Mouse (Mus musculus) hindbrain, embryonic 14.5 days (tissue): Measurements from ENCODE around the gene Sh3bgrl3. TPM values are rescaled to one million over a fixed set of nuclear protein-coding genes. Genes with fewer than 3 reads are reported as not detected.
A peak's percentile ranks its signal among the peaks of the same experiment; 100 is the strongest.

Experiments
- ATAC-seq: fragments of 200-750 bp; cut with Nextera tagmentation; 2 replicates; pipeline ENCODE4 v1.8.0; 2017; ENCODE audit warnings: moderate number of reproducible peaks, mild to moderate bottlenecking, moderate TSS enrichment, moderate library complexity; ENCODE audit not compliant: low FRiP score
- DNase-seq: peaks from one replicate; pipeline ENCODE4 v3.0.0-alpha.2; 2015; ENCODE audit warnings: low spot score
- H3K27ac ChIP-seq: fragments of 300-500 bp; sonication (generic); 2 replicates; pipeline ENCODE4 v1.5.1; 2014; ENCODE audit warnings: mild to moderate bottlenecking, moderate library complexity
- H3K27me3 ChIP-seq: fragments of 300-500 bp; sonication (generic); 2 replicates; pipeline ENCODE4 v1.6.1; 2014; ENCODE audit warnings: mild to moderate bottlenecking, low read length, mixed read lengths; ENCODE audit not compliant: control insufficient read depth, insufficient read depth
- H3K36me3 ChIP-seq: fragments of 300-500 bp; sonication (generic); replicated peaks from 2 replicates; pipeline ENCODE4 v1.6.1; 2014; ENCODE audit not compliant: control insufficient read depth, insufficient read depth
- H3K4me1 ChIP-seq: fragments of 300-500 bp; sonication (generic); replicated peaks from 2 replicates; pipeline ENCODE4 v1.6.1; 2014; ENCODE audit warnings: antibody characterized with exemption, low read length, mixed read lengths; ENCODE audit not compliant: control insufficient read depth, insufficient read depth
- H3K4me2 ChIP-seq: fragments of 300-500 bp; sonication (generic); replicated peaks from 2 replicates; pipeline ENCODE4 v1.6.1; 2014; ENCODE audit warnings: mild to moderate bottlenecking, moderate library complexity
- H3K4me3 ChIP-seq: fragments of 300-500 bp; sonication (generic); replicated peaks from 2 replicates; pipeline ENCODE4 v1.5.1; 2014; ENCODE audit warnings: mild to moderate bottlenecking, low read length
- H3K9ac ChIP-seq: fragments of 300-500 bp; sonication (generic); 2 replicates; pipeline ENCODE4 v1.6.1; 2014
- H3K9me3 ChIP-seq: fragments of 300-500 bp; sonication (generic); 2 replicates; pipeline ENCODE4 v1.6.1; 2016; ENCODE audit warnings: low read length; ENCODE audit not compliant: control insufficient read depth
- WGBS: fragments of 180-500 bp; shearing (Covaris S2); extraction: QIAGEN DNeasy Blood & Tissue Kit; methylation state at CpG from one replicate; pipeline ENCODE4 v1.1.7; 2014; 5-methylcytosine and 5-hydroxymethylcytosine counted together
- polyA plus RNA-seq: library from polyadenylated mRNA; unstranded; fragments of >200 nt; fragmentation: Nextera tagmentation; extraction: Ambion mirVana; gene quantifications from 2 replicates; pipeline ENCODE4 v1.2.1, GENCODE M21; 2014

The Sh3bgrl3 gene
- polyA plus RNA-seq, 1 experiment from 2014 or later, result 442 TPM

GRCm38 (mm10) chr4:134092382-134093288, 36.0 kb downstream of the Sh3bgrl3 start:
- WGBS, result 74% methylated on average over 6 of the region's 6 CpGs
- DNase-seq, result no peak
- Histone ChIP-seq H3K4me2 (no peak overlapping the region), H3K4me3 (no peak overlapping the region), H3K9ac (no peak overlapping the region), H3K36me3 (no peaks in the 10 kb centered on the region), H3K27me3 (no peaks in the 10 kb centered on the region), H3K4me1 (no peaks in the 10 kb centered on the region), H3K9me3 (no peaks in the 10 kb centered on the region), H3K27ac (no peak overlapping the region)
- ATAC-seq, result no peak

- ATAC-seq (no peak), DNase-seq (no peak)
- Histone ChIP-seq H3K9me3 (no peaks in the 10 kb centered on the region), H3K9ac (no peak overlapping the region), H3K27me3 (no peaks in the 10 kb centered on the region), H3K36me3 (no peaks in the 10 kb centered on the region), H3K4me3 (no peak overlapping the region), H3K4me1 (no peaks in the 10 kb centered on the region), H3K27ac (no peak overlapping the region), H3K4me2 (no peak overlapping the region)
- 91% methylated on average over 6 of the region's 6 CpGs for WGBS
These were observed 37.4 kb downstream of the Sh3bgrl3 start for GRCm38 (mm10) chr4:134091225-134091529.

DNA sequence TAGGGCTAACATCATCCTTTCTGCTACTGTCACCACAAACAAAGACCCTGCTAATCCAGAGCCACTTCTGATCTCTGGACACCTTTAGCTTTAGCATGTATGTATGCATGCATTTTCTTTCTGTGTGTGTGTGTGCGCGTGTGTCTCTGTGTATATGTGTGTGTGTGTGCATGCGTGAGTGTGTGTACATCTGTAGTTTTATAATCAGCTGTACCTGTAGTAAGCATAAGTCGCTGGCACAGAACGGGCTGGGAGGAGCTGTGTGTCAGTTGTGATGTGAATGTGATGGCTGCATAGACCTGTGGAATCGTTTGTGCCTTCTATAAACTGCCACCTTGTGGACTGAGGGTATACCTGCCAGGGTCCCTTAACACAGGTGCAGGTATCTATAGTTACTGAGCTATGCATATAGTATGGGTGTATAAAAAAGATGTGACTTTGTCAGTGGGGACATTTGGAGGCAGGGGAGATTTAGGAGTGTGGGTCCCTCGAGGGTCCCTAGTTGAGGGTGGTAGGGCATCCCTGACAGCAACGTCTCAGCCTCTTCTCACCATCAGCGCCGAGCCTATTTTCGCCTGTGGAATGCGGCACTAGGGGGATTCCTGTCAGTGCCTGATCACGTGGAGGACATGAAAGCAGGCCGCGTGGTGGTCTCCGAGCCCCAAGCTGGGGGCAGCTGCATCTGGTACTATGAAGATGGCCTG, 37.9 kb downstream of the Sh3bgrl3 start:
- Histone ChIP-seq H3K4me3 (no peak overlapping the region), H3K9ac (no peak overlapping the region), H3K36me3 (no peaks in the 10 kb centered on the region), H3K4me2 (no peak overlapping the region), H3K9me3 (no peaks in the 10 kb centered on the region), H3K27me3 (no peaks in the 10 kb centered on the region), H3K4me1 (no peaks in the 10 kb centered on the region), H3K27ac (no peak overlapping the region)
- WGBS, result 86% methylated on average over 16 of the region's 16 CpGs
- no peak for DNase-seq
- no peak for ATAC-seq

- 83% methylated on average over 9 of the region's 9 CpGs for WGBS
- H3K4me3 ChIP-seq, result no peak overlapping the region
These were observed 39.6 kb downstream of the Sh3bgrl3 start for GRCm38 (mm10) chr4:134089029-134089428.

GRCm38 (mm10) chr4:134087412-134087811, 41.2 kb downstream of the Sh3bgrl3 start:
- DNase-seq, result peak; percentile 34
- Histone ChIP-seq H3K36me3 (no peaks in the 10 kb centered on the region), H3K9me3 (no peaks in the 10 kb centered on the region), H3K4me3 (no peak overlapping the region), H3K27ac (no peak overlapping the region), H3K4me2 (no peak overlapping the region), H3K9ac (no peak overlapping the region), H3K27me3 (peaks cover 6% of the 10 kb centered on the region), H3K4me1 (no peaks in the 10 kb centered on the region)
- no peak for ATAC-seq
- WGBS, result 46% methylated on average over 7 of the region's 7 CpGs

More at GRCm38 (mm10) chr4:134089029-134089428, 39.6 kb downstream of the Sh3bgrl3 start:
- DNase-seq, result no peak
- Histone ChIP-seq H3K9me3 (no peaks in the 10 kb centered on the region), H3K9ac (no peak overlapping the region), H3K4me2 (no peak overlapping the region), H3K27me3 (no peaks in the 10 kb centered on the region), H3K36me3 (no peaks in the 10 kb centered on the region), H3K4me1 (no peaks in the 10 kb centered on the region), H3K27ac (no peak overlapping the region)
- ATAC-seq, result no peak

DNA sequence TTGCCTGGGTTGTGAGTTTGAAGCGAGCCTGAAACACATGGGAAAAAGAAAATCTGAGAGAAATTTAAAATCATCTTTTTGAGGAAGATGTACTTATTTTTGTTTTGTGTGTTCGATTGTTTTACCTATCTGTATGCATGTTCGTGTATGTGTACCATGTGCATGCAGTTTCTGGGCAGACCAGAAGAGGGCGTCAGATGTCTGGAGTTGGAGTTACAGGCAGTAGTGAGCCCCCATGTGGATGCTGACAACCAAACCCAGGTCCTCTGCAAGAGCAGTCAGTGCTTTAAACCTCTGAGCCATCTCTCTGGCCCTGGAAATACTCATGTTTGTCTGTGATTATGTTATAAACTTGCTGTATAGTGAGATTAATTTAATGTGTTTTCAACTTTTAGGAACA, 43.6 kb downstream of the Sh3bgrl3 start:
- Histone ChIP-seq H3K4me2 (no peak overlapping the region), H3K36me3 (no peaks in the 10 kb centered on the region), H3K9ac (no peak overlapping the region), H3K27me3 (peaks cover 25% of the 10 kb centered on the region), H3K9me3 (no peaks in the 10 kb centered on the region), H3K4me3 (no peak overlapping the region), H3K4me1 (peaks cover 5% of the 10 kb centered on the region), H3K27ac (no peak overlapping the region)
- 88% methylated on average over 4 of the region's 4 CpGs for WGBS
- DNase-seq (no peak), ATAC-seq (no peak)

DNA sequence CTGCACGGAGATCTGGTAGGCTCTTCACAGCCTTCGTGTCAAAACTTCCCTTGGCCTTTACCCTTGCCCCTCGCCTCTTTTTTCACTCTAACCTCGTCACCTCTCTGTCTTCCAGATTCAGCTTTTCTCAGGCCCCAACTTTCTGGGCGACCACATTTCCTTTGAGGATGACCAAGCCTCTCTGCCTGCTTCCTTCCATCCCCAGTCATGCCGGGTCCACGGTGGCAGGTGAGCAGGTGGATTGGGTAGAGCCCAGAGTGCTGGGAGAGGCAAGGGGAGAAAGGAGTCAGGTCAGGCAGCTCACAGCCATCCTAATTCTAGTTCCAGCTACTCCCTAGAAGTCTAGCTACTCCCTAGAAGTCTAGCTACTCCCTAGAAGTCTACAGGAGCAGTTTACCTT, 46.1 kb downstream of the Sh3bgrl3 start:
- H3K9me3 ChIP-seq, result no peaks in the 10 kb centered on the region
- peaks cover 25% of the 10 kb centered on the region for H3K27me3 ChIP-seq
- H3K4me2 ChIP-seq, result peak overlapping the region; percentile 81
- DNase-seq (no peak), ATAC-seq (no peak)
- H3K9ac ChIP-seq, result peak overlapping the region; percentile 49; the same call in 1 of the 2 replicates
- H3K4me3 ChIP-seq, result peak overlapping the region; percentile 44
- H3K36me3 ChIP-seq, result no peaks in the 10 kb centered on the region
- 11% methylated on average over 7 of the region's 7 CpGs for WGBS
- no peak overlapping the region for H3K27ac ChIP-seq
- peaks cover 5% of the 10 kb centered on the region for H3K4me1 ChIP-seq

GRCm38 (mm10) chr4:134081730-134082386, 46.7 kb downstream of the Sh3bgrl3 start:
- Histone ChIP-seq H3K9me3 (no peaks in the 10 kb centered on the region), H3K27ac (no peak overlapping the region), H3K4me3 (peak overlapping the region; percentile 44), H3K4me2 (peak overlapping the region; percentile 81), H3K27me3 (peaks cover 25% of the 10 kb centered on the region), H3K36me3 (no peaks in the 10 kb centered on the region), H3K4me1 (peaks cover 5% of the 10 kb centered on the region), H3K9ac (peak overlapping the region; percentile 49)
- 2% methylated on average over 39 of the region's 41 CpGs for WGBS
- ATAC-seq (peak; percentile 69), DNase-seq (peak; percentile 46)

DNA sequence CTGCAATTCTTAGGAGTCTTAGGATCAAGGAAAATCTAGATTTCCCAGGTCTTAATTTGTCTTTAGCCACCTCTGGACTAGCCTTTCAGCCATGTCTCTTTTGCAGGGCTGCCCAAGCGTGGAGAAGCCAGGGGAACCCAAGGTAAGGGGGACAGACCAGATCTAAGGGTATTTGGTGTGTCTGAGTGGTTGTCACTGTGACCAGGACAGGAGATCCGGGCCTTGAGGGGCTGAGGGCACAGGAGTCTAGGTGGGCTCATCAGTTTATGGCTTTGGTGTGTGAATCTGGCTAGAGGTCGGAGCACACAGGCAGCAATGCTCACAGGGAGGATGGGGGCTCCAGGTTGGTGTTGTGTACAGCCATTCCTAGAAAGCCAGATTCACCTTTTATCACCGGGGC, 47.9 kb downstream of the Sh3bgrl3 start:
- no peaks in the 10 kb centered on the region for H3K36me3 ChIP-seq
- peaks cover 5% of the 10 kb centered on the region for H3K4me1 ChIP-seq
- ATAC-seq (no peak), DNase-seq (no peak)
- no peaks in the 10 kb centered on the region for H3K9me3 ChIP-seq
- H3K4me2 ChIP-seq, result no peak overlapping the region
- H3K27ac ChIP-seq, result no peak overlapping the region
- WGBS, result 81% methylated on average over 4 of the region's 4 CpGs
- no peak overlapping the region for H3K9ac ChIP-seq
- no peak overlapping the region for H3K4me3 ChIP-seq
- H3K27me3 ChIP-seq, result peaks cover 25% of the 10 kb centered on the region
